16 mouse cellular contexts compared by ENCODE assay signal in genomic region chr16:96487007-96487684, GRCm38 (mm10). TPM values are rescaled to one million over a fixed set of nuclear protein-coding genes. Genes with fewer than 3 reads are reported as not detected.
"Had no signal": no experiment of that assay in that cellular context is flagged by ENCODE, and none has a peak within 500 bp of the region (broad histone marks: within the 10 kb centered on the region; RNA-seq: fewer than 3 reads in every experiment).

No protein-coding gene starts in this region.

- H3K4me2 ChIP-seq: intestine, embryonic 15.5 days; limb, embryonic 13.5 days had no signal

- DNase-seq: kidney, adult 18-20 months; kidney, postnatal 10 days; kidney, postnatal 4 days; left cerebral cortex, postnatal 4 days; lung, adult 18-20 months; retina, postnatal 1 day; right cerebral cortex, postnatal 25 days; thymus, postnatal 36 days had no signal

- H3K9ac ChIP-seq: intestine, embryonic 15.5 days; limb, embryonic 13.5 days; liver, embryonic 14.5 days had no signal

- H3K9me3 ChIP-seq: intestine, embryonic 15.5 days had no signal

- H3K27me3 ChIP-seq: intestine, embryonic 15.5 days; limb, embryonic 13.5 days had no signal

- H3K36me3 ChIP-seq: intestine, embryonic 15.5 days; limb, embryonic 13.5 days had no signal

- ATAC-seq: intestine, embryonic 15.5 days had no signal

- H3K4me1 ChIP-seq: intestine, embryonic 15.5 days; limb, embryonic 13.5 days had no signal

- H3K27ac ChIP-seq: intestine, embryonic 15.5 days; layer of hippocampus, adult 2 months; limb, embryonic 13.5 days; liver, embryonic 14.5 days had no signal

- H3K4me3 ChIP-seq: intestine, embryonic 15.5 days; layer of hippocampus, adult 2 months; limb, embryonic 13.5 days had no signal

RNA-seq across cellular contexts. Expression of gene Pcp4, which starts 19.7 kb away (rescaled TPM):
- total RNA-seq: liver, adult 2 months; megakaryocyte-erythroid progenitor cell, adult 5-6 weeks; monocyte, adult 5-6 weeks had no signal
- polyA plus RNA-seq: liver, adult 2 months had no signal

RNA-seq across cellular contexts. Expression of gene Itgb2l, which starts 43.7 kb away (rescaled TPM):
- total RNA-seq: layer of hippocampus, adult 2 months; left cerebral cortex, postnatal 10 days; left cerebral cortex, postnatal 4 days; liver, adult 2 months; megakaryocyte-erythroid progenitor cell, adult 5-6 weeks; monocyte, adult 5-6 weeks had no signal
- polyA plus RNA-seq: limb, embryonic 13.5 days; liver, adult 2 months had no signal
